Mouse (Mus musculus): ENCODE data around the gene Xpo1.
"Not testable (repeated sequence)": the region's sequence is repeated elsewhere in the genome, so short reads cannot be mapped to it uniquely, and the experiment has no call there.

Gene Xpo1

GRCm38 (mm10) chr11:23299910-23300309 lies 44.1 kb downstream of the Xpo1 start:
- no peak for DNase-seq (ENCODE audit: low spot score)

DNA sequence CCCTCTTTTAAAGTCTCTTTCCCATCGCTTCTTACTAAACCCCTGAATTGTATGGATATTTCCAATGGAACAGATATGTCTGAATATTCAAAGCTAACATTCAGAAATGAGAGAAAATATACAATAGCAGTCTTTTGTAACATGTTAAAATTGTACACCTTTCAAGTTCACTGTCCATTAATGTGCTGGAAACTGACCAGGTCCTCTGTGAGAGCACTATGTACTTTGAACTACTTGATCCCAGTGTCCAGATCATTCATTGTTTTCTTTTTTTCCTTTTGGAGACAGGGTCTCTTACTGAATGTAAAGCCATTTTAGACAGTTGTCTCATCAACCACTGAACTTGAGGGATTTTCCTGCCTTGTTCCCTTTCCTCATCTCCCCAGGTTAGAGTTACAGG lies 47.3 kb downstream of the Xpo1 start:
- no peak for DNase-seq (ENCODE audit: low spot score)

- DNase-seq (ENCODE audit: low spot score): not testable (repeated sequence)
Observed at GRCm38 (mm10) chr11:23305101-23305672, 49.3 kb downstream of the Xpo1 start.

- peak; percentile 81 for DNase-seq (ENCODE audit: low spot score)
Observed at GRCm38 (mm10) chr11:23305673-23306608, 50.1 kb downstream of the Xpo1 start.

DNA sequence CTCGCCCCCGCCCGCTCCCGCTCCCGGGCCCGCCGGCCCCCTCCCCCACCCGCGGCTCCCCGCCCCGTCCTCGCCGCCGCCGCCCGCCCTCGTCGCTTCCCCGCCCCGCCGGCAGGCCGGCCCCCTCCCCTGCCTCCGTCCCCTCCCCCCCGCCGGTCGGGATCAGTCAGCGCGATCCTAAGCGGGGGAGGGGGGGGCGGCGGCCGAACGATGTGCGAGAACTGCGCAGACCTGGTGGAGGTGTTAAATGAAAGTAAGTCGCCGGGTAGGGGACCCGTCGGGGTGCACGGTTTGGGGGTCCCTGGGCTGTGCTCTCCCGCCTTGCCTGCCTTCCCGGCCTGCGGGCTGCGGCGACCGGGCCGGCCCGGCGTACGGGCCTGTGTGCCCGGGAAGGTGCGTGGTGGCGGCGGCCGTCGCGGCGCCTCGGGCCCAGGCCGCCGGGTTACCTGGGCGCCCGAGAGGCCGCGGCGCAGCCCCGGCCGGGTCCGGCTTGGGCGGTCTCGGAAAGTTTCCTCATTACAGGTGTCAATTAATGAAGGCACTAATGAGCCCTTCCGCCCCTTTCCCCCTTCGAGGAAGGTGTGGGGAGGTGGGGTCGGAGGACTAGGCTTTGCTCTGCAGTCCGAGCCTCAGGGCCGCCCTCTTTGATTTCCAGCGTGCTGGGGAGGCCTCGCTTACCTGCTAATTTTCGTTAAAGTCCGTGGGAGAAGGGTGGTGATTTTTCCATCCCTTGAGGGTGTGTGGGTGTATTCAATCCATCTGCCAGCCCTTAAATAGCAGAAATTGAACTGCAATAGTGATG lies 51.1 kb downstream of the Xpo1 start, which contains the start of gene Usp34:
Gene Usp34, plus strand, starts transcription at position 132 of the 802 bp plus-strand sequence.
- peak; percentile 17 for DNase-seq (ENCODE audit: low spot score)

DNA sequence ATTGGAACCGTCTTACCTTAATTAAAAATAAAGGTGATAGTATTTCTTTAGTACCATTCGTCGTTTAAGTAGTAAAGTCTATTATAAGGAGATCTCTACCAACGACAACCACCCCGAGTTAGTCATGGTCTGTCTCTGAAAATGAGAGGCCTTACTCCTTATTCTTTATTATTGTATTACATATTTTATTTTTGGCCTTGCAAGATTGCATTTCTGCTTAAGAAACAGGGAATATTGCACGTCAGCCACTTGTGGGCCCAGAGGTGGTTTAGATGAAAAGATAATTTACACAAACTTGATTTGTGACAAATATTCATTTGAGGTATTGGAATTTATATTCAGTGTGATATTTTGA lies 51.7 kb downstream of the Xpo1 start:
- DNase-seq (ENCODE audit: low spot score): no peak

DNA sequence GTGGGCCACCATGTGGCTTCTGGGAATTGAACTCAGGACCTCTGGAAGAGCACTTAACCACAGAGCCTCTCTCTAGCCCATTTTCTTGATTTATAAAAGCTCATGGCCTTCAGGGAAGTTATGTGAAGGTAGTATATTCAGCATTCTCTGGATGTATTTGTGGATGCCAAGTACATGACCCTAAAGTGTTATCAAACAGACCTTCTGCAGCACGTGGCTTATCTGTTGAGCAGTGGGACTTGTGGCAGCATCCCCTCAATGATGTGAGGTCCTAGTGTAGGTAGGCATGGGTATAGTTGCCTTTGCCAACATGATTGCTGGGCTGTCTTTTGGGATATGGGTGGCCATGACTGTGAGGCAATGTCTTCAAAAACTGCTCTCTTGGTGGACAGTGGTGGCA lies 57.7 kb downstream of the Xpo1 start:
- DNase-seq (ENCODE audit: low spot score): no peak

DNA sequence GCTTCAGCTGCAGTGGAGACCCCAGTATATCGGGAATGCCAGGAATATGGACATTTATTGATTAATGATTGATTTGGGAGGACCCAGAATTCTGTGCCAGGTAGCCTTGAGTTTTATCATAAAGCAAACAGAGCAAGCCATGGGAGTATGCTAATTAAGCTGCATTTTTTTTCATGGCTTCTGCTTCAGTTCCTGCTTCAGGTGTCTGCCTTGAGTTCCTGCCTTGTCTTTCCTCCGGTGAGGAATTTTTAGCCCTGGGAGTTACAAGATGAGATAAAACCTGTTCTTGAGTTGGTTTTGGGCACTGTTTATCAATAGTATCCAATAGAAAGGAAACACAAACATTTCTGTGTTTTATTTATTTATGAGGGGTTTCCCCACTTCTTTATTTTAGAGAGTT lies 73.6 kb downstream of the Xpo1 start:
- no peak for DNase-seq (ENCODE audit: low spot score)

DNA sequence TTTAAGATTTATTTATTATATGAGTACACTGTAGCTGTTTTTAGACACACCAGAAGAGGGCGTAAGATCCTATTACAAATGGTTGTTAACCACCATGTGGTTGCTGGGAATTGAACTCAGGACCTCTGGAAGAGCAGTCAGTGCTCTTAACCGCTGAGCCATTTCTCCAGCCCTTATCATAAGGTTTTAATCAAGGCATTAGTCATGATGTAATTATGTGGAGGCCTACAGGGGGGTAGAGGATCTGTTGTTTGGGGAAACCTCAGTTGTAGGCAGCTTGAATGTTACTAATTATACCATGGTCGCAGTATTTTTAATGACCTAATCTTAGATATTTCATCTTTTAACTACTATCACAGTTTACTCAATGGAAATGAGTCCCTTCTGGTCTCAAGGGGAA lies 76.3 kb downstream of the Xpo1 start:
- no peak for DNase-seq (ENCODE audit: low spot score)

DNA sequence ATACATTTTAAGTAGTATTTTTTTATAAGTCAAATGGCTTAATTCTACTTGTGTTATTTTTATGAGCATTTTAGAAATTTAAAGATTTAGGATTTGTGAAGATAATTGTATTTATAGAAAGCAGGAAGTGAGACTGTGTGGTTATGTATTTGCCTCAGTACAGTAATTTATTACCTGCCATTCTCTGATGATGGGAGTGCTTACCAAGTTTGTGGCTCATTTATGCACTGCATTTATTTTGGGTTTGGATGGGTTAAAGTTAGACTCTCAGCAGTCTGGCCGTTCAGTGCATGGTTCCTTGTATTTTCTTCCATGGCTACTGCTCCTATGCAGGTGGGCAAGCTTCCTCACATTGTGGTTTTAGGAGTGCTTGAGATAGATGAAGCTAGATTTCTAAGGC lies 79.3 kb downstream of the Xpo1 start:
- no peak for DNase-seq (ENCODE audit: low spot score)
